Mouse (Mus musculus): ENCODE data around the gene Stil. TPM values are rescaled to one million over a fixed set of nuclear protein-coding genes. Genes with fewer than 3 reads are reported as not detected.

The Stil gene
- polyA plus RNA-seq, 1 experiment from 2014 or later: 4.9 TPM

DNA sequence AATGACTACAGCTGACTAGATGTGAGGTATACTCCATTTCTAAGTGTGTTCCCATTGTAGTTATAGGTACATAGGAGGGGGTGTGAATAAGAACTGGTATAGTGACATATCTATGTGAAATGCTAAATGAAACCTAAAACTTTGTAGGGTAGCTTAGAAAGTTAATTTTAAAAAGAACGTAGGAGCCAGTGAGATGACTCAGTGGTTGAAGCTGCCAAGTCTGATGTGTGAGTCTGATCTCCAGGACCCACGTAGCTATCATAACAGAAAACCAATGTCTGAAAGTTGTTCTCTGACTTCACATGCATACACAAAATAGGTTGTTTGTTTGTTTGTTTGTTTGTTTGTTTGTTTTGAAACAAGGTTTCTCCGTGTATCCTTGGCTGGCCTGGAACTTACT is 20.0 kb downstream of the Stil start:
- ATAC-seq: no peak
- Histone ChIP-seq H3K27me3 (replicated peaks; ENCODE audit: control insufficient read depth, insufficient read depth, low read length) (no peaks in the 10 kb centered on the region), H3K4me3 (replicated peaks; ENCODE audit: low read length) (no peak overlapping the region), H3K36me3 (ENCODE audit: control insufficient read depth, insufficient read depth) (no peaks in the 10 kb centered on the region), H3K4me2 (ENCODE audit: low read length) (no peak overlapping the region), H3K4me1 (replicated peaks; ENCODE audit: control insufficient read depth, insufficient read depth, low read length) (no peaks in the 10 kb centered on the region), H3K9me3 (ENCODE audit: control insufficient read depth, low read length) (no peaks in the 10 kb centered on the region), H3K27ac (ENCODE audit: low read length) (no peak overlapping the region), H3K9ac (replicated peaks; ENCODE audit: low read depth, low read length) (no peak overlapping the region)
- 93% methylated on average over 3 of the region's 3 CpGs for WGBS

DNA sequence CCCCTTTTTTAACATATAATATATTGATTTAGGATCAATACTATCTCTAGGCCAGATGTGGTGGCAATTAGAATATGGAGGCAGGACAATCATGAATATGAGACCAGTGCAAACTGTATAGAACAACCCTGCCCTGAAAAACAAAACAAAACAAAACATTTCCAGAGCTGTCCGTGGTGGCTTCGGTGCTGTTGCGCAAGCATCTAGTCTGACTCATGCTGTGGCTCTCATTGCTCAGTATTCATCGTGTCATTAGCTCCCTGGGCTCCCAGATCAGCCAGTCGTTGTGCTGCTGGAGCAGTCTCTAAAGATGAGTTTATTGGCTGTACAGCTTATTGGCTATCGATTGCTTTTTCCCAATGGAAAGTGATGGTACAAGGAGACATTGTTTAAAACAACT is 35.1 kb downstream of the Stil start:
- no peak overlapping the region for H3K4me2 ChIP-seq (ENCODE audit: low read length)
- no peak for ATAC-seq
- no peaks in the 10 kb centered on the region for H3K9me3 ChIP-seq (ENCODE audit: control insufficient read depth, low read length)
- H3K4me3 ChIP-seq (replicated peaks; ENCODE audit: low read length): no peak overlapping the region
- H3K27ac ChIP-seq (ENCODE audit: low read length): no peak overlapping the region
- no peaks in the 10 kb centered on the region for H3K4me1 ChIP-seq (replicated peaks; ENCODE audit: control insufficient read depth, insufficient read depth, low read length)
- WGBS: 74% methylated on average over 6 of the region's 6 CpGs
- H3K36me3 ChIP-seq (ENCODE audit: control insufficient read depth, insufficient read depth): no peaks in the 10 kb centered on the region; the same call in 1 of the 2 replicates
- no peaks in the 10 kb centered on the region for H3K27me3 ChIP-seq (replicated peaks; ENCODE audit: control insufficient read depth, insufficient read depth, low read length)
- H3K9ac ChIP-seq (replicated peaks; ENCODE audit: low read depth, low read length): no peak overlapping the region

DNA sequence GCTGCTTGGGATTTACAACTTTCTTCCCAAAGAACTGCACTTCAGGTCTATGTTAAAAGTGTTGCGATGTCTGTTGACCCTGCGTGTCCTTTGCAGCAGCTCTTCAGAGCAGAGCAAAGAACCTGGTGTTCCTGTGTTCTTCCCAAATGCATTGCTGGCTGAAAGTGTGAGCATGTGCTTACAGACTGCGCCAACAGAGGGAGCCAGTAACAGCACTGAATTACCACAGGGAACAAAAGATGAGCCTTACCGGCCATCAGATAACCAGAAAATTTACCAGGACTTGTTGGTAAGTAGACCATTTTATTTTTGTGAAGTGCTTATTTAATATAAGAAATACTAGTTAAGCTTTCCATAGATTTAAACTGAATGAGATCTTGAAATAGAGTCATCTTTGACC is 38.3 kb downstream of the Stil start:
- H3K27ac ChIP-seq (ENCODE audit: low read length): no peak overlapping the region
- no peaks in the 10 kb centered on the region for H3K9me3 ChIP-seq (ENCODE audit: control insufficient read depth, low read length)
- WGBS: 36% methylated on average over 4 of the region's 4 CpGs
- no peak overlapping the region for H3K4me3 ChIP-seq (replicated peaks; ENCODE audit: low read length)
- no peaks in the 10 kb centered on the region for H3K27me3 ChIP-seq (replicated peaks; ENCODE audit: control insufficient read depth, insufficient read depth, low read length)
- no peak overlapping the region for H3K4me2 ChIP-seq (ENCODE audit: low read length)
- no peak overlapping the region for H3K9ac ChIP-seq (replicated peaks; ENCODE audit: low read depth, low read length)
- H3K36me3 ChIP-seq (ENCODE audit: control insufficient read depth, insufficient read depth): peaks cover 5% of the 10 kb centered on the region; the same call in 1 of the 2 replicates
- H3K4me1 ChIP-seq (replicated peaks; ENCODE audit: control insufficient read depth, insufficient read depth, low read length): no peaks in the 10 kb centered on the region
- peak; percentile 58 for ATAC-seq

DNA sequence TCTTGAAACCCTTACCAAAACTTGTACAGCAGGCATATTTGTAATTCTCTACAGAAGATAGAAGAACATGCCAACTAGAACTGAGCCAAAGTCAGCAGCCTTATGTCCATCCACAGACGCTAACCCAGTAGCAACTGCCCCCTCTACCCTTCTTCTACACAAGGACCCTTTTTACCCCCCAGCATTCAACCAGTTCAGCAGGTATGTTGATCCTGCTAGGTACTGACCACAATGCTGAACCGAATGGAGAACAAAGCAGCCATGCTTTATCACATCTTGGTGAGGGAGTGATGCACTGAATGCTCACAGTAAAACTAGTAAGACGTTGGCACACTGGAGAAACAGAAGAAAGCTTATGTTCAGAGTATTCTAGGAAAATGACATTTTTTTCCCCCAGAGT is 45.7 kb downstream of the Stil start:
- no peaks in the 10 kb centered on the region for H3K4me1 ChIP-seq (replicated peaks; ENCODE audit: control insufficient read depth, insufficient read depth, low read length)
- no peak overlapping the region for H3K9ac ChIP-seq (replicated peaks; ENCODE audit: low read depth, low read length)
- no peak overlapping the region for H3K4me2 ChIP-seq (ENCODE audit: low read length)
- H3K27ac ChIP-seq (ENCODE audit: low read length): no peak overlapping the region
- 0 out of 2 replicates have a peak, but pooled peaks cover 5% of the 10 kb centered on the region for H3K36me3 ChIP-seq (ENCODE audit: control insufficient read depth, insufficient read depth)
- H3K4me3 ChIP-seq (replicated peaks; ENCODE audit: low read length): no peak overlapping the region
- 78% methylated on average over 3 of the region's 3 CpGs for WGBS
- ATAC-seq: no peak
- H3K9me3 ChIP-seq (ENCODE audit: control insufficient read depth, low read length): no peaks in the 10 kb centered on the region
- H3K27me3 ChIP-seq (replicated peaks; ENCODE audit: control insufficient read depth, insufficient read depth, low read length): peaks cover 11% of the 10 kb centered on the region

DNA sequence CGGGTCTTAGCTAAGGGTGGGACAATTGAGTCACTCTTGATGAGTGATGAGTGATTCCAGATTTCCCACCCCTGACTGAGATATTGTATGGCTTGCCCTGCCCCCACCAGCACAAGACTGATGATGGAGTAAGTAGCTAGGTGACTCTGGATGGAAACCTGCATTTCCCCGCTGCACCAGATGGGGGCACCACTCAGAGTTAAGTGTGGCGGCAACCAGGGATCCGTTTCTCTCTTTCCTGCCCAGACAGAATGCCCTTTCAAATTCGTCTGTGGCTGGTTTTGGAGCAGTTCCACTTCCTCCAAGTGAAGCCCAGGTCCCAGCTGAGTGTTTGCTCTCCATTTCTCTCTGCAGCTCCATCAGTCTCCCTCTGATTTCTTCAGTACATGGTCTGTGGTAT is 47.8 kb downstream of the Stil start:
- 3% methylated on average over 5 of the region's 5 CpGs for WGBS
- H3K4me1 ChIP-seq (replicated peaks; ENCODE audit: control insufficient read depth, insufficient read depth, low read length): peaks cover 3% of the 10 kb centered on the region; the same call in 1 of the 2 replicates
- H3K36me3 ChIP-seq (ENCODE audit: control insufficient read depth, insufficient read depth): no peaks in the 10 kb centered on the region
- no peak overlapping the region for H3K27ac ChIP-seq (ENCODE audit: low read length)
- H3K9me3 ChIP-seq (ENCODE audit: control insufficient read depth, low read length): no peaks in the 10 kb centered on the region
- ATAC-seq: no peak
- H3K27me3 ChIP-seq (replicated peaks; ENCODE audit: control insufficient read depth, insufficient read depth, low read length): peaks cover 30% of the 10 kb centered on the region
- H3K4me2 ChIP-seq (ENCODE audit: low read length): no peak overlapping the region
- H3K9ac ChIP-seq (replicated peaks; ENCODE audit: low read depth, low read length): no peak overlapping the region
- H3K4me3 ChIP-seq (replicated peaks; ENCODE audit: low read length): no peak overlapping the region

DNA sequence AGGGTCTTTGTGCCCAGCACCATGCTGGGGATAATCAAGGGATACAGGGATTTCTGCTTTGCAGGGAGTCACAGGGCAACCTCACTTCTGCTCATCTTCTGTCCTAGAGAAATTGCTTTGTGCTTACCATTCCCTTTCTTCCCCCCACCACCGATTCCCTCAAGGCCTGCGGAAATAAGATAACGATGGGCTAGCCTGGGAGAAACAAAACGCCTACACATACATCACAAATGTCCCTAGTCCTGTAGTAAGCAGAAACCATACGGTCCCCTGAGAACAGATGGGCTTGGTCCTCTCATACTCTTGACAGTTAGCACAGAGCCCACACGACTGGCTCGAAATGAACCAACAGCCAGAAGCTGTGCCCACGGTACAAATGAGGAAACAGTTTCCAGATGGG is 48.2 kb downstream of the Stil start:
- Histone ChIP-seq H3K36me3 (ENCODE audit: control insufficient read depth, insufficient read depth) (no peaks in the 10 kb centered on the region), H3K4me3 (replicated peaks; ENCODE audit: low read length) (no peak overlapping the region), H3K9me3 (ENCODE audit: control insufficient read depth, low read length) (no peaks in the 10 kb centered on the region), H3K27ac (ENCODE audit: low read length) (no peak overlapping the region), H3K27me3 (replicated peaks; ENCODE audit: control insufficient read depth, insufficient read depth, low read length) (peaks cover 32% of the 10 kb centered on the region), H3K9ac (replicated peaks; ENCODE audit: low read depth, low read length) (no peak overlapping the region), H3K4me1 (replicated peaks; ENCODE audit: control insufficient read depth, insufficient read depth, low read length) (peaks cover 3% of the 10 kb centered on the region; the same call in 1 of the 2 replicates), H3K4me2 (ENCODE audit: low read length) (no peak overlapping the region)
- ATAC-seq: no peak
- 71% methylated on average over 8 of the region's 8 CpGs for WGBS

DNA sequence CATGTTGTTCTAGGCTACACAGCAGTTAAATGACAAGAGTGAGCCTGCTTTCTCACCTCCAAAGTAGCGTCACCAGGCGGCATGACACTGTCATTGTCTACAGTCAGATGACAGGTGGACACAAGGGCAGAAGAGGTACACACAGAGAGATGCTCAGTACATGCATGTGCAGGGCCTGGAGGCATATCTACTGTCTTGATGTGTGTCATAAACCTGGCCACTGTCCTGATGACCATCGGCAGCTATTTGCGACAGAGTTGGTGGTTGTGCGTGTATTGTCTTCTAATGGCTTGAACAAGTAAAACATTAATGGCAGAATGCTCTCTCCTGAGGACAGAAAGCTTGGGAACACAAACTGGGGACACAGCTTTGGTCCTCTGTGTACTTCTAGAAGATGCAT is 51.3 kb downstream of the Stil start:
- Histone ChIP-seq H3K9ac (replicated peaks; ENCODE audit: low read depth, low read length) (no peak overlapping the region), H3K27ac (ENCODE audit: low read length) (no peak overlapping the region), H3K4me3 (replicated peaks; ENCODE audit: low read length) (no peak overlapping the region), H3K27me3 (replicated peaks; ENCODE audit: control insufficient read depth, insufficient read depth, low read length) (peaks cover 51% of the 10 kb centered on the region), H3K36me3 (ENCODE audit: control insufficient read depth, insufficient read depth) (no peaks in the 10 kb centered on the region), H3K9me3 (ENCODE audit: control insufficient read depth, low read length) (no peaks in the 10 kb centered on the region), H3K4me2 (ENCODE audit: low read length) (no peak overlapping the region), H3K4me1 (replicated peaks; ENCODE audit: control insufficient read depth, insufficient read depth, low read length) (peaks cover 3% of the 10 kb centered on the region; the same call in 1 of the 2 replicates)
- ATAC-seq: no peak
- WGBS: 72% methylated on average over 5 of the region's 5 CpGs

DNA sequence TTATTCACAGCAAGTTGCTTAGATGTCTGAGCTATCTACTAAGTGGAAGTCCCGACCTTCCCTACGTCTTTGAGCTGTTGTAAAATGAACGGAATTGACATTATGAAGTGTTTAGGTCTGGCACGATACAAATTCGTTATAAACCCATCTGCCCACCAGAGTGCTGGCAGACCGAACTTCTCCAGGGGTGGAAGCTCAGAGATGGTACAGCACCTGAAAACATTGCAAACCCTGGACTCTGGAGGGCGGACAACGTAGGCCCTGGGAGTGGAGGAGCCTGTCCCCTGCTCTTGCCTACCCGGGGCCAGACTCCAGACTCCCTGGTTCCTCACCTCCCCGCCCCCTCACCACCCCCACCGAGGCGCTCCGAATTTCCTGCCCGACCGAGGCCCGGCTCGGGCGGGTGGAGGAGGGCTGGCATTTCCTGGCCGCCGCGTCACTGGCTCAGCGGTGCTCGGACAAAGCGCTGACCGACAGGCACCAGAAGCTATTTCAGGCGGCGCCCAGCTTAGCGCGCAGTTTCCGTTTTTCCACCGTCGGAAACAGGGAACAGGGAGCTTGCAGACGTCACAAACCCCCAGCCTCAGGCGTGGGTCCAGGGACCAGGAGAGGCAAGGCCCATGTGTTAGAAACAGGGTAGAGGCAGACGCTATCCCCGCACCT is 52.5 kb downstream of the Stil start:
- Histone ChIP-seq H3K36me3 (ENCODE audit: control insufficient read depth, insufficient read depth) (no peaks in the 10 kb centered on the region), H3K4me1 (replicated peaks; ENCODE audit: control insufficient read depth, insufficient read depth, low read length) (peaks cover 13% of the 10 kb centered on the region), H3K9me3 (ENCODE audit: control insufficient read depth, low read length) (no peaks in the 10 kb centered on the region), H3K27ac (ENCODE audit: low read length) (no peak overlapping the region), H3K27me3 (replicated peaks; ENCODE audit: control insufficient read depth, insufficient read depth, low read length) (peaks cover 55% of the 10 kb centered on the region), H3K9ac (replicated peaks; ENCODE audit: low read depth, low read length) (no peak overlapping the region), H3K4me2 (ENCODE audit: low read length) (0 out of 2 replicates have a peak overlapping the region, but pooled peaks have one; percentile 9), H3K4me3 (replicated peaks; ENCODE audit: low read length) (no peak overlapping the region)
- 1% methylated on average over 33 of the region's 36 CpGs for WGBS
- no peak for ATAC-seq

DNA sequence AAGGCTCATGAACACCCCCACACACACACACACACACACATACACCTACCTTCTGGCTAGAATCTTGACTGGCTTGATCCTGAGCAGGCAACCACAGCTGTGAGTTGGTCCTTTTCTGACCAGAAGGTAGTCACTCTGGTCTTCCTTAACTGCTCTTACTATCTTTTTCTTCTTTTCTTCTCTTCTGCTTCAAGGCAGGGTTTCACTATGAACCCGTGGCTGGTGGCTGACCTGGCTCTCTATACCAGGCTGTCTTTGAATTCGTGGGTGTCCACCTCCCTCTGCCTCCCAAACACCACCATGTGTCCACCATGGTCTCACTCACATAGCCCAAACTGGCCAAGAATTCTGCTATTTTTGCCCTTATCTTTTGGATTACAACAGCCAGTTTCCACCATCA is 55.1 kb downstream of the Stil start:
- Histone ChIP-seq H3K4me3 (replicated peaks; ENCODE audit: low read length) (no peak overlapping the region), H3K9ac (replicated peaks; ENCODE audit: low read depth, low read length) (no peak overlapping the region), H3K27ac (ENCODE audit: low read length) (no peak overlapping the region), H3K9me3 (ENCODE audit: control insufficient read depth, low read length) (no peaks in the 10 kb centered on the region), H3K4me1 (replicated peaks; ENCODE audit: control insufficient read depth, insufficient read depth, low read length) (peaks cover 15% of the 10 kb centered on the region), H3K27me3 (replicated peaks; ENCODE audit: control insufficient read depth, insufficient read depth, low read length) (peaks cover 59% of the 10 kb centered on the region), H3K36me3 (ENCODE audit: control insufficient read depth, insufficient read depth) (no peaks in the 10 kb centered on the region), H3K4me2 (ENCODE audit: low read length) (no peak overlapping the region)
- WGBS: 4% methylated on average over 2 of the region's 2 CpGs
- ATAC-seq: no peak

DNA sequence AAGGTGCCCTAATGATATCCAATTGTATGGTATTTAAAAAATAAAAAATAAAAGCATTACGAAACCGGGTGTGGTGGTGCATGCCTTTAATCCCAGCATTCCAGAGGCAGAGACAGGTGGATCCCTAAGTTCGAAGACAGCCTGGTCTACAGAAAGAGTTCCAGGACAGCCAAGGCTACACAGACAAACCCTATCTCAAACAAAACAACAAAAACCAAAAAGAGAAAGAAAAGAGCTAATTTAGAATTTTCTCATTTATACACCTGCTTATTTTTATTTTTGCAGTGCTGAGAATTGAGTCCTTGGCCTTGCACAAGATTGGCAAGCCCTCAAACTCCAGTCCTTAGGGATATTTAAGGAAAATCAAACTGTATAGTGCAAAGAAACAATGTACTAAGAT is 55.7 kb downstream of the Stil start:
- no peak overlapping the region for H3K27ac ChIP-seq (ENCODE audit: low read length)
- no peaks in the 10 kb centered on the region for H3K36me3 ChIP-seq (ENCODE audit: control insufficient read depth, insufficient read depth)
- no peak for ATAC-seq
- peaks cover 15% of the 10 kb centered on the region for H3K4me1 ChIP-seq (replicated peaks; ENCODE audit: control insufficient read depth, insufficient read depth, low read length)
- no peaks in the 10 kb centered on the region for H3K9me3 ChIP-seq (ENCODE audit: control insufficient read depth, low read length)
- 12% methylated on average over 3 of the region's 3 CpGs for WGBS
- no peak overlapping the region for H3K9ac ChIP-seq (replicated peaks; ENCODE audit: low read depth, low read length)
- H3K27me3 ChIP-seq (replicated peaks; ENCODE audit: control insufficient read depth, insufficient read depth, low read length): peaks cover 61% of the 10 kb centered on the region
- H3K4me3 ChIP-seq (replicated peaks; ENCODE audit: low read length): no peak overlapping the region
- no peak overlapping the region for H3K4me2 ChIP-seq (ENCODE audit: low read length)

Measured in forebrain, embryonic 16.5 days (tissue).